In genomic region chr5:117348279-117348678, GRCm38 (mm10) we compare ENCODE assay signal across 8 mouse cellular contexts. TPM values are rescaled to one million over a fixed set of nuclear protein-coding genes. Genes with fewer than 3 reads are reported as not detected.
DNase-seq lines count a peak whose midpoint lies in the region; ATAC-seq and TF ChIP-seq lines count a peak whose summit lies in the region.

No protein-coding gene starts in this region.

- DNase-seq in Patski (ENCODE audit: low read depth, low spot score) (no peak), MN1 (ENCODE audit: low spot score) (no peak)
- DNase-seq in brain, embryonic 14.5 days (ENCODE audit: low read depth): peak; percentile 75
- peak; percentile 85 for DNase-seq in hindbrain, embryonic 11.5 days (ENCODE audit: low spot score)
- DNase-seq in layer of hippocampus, postnatal 10 days (ENCODE audit: low spot score in 2 of 2): peak; percentile 76 to 79
- DNase-seq in lung, postnatal 4 days: peak; percentile 79 to 85

- ATAC-seq in Patski: peak; percentile 36
- ATAC-seq in forebrain, embryonic 12.5 days (ENCODE audit: low FRiP score): peak; percentile 67
- peak; percentile 57; the same call in 1 of the 2 replicates for ATAC-seq in hindbrain, embryonic 11.5 days (ENCODE audit: low FRiP score)
- peak; percentile 59 for ATAC-seq in stomach, embryonic 16.5 days (ENCODE audit: insufficient read depth, low FRiP score)

- TF ChIP-seq CTCF in Patski (IDR thresholded peaks at IDR 0.05): no peak
- TF ChIP-seq CTCF in brain, embryonic 14.5 days (IDR thresholded peaks at IDR 0.05; ENCODE audit: borderline replicate concordance, extremely low read depth, insufficient read depth, insufficient read length): no peak

- no peak overlapping the region for H3K4me3 ChIP-seq in forebrain, embryonic 12.5 days (replicated peaks)
- no peak overlapping the region for H3K4me3 ChIP-seq in hindbrain, embryonic 11.5 days (ENCODE audit: low read depth, low read length)
- H3K4me3 ChIP-seq in stomach, embryonic 16.5 days (replicated peaks; ENCODE audit: low read length): no peak overlapping the region

- POLR2A ChIA-PET in Patski (lab: Charles Lee): no interaction called here

- no peaks in the 10 kb centered on the region for H3K27me3 ChIP-seq in Patski
- no peaks in the 10 kb centered on the region for H3K27me3 ChIP-seq in forebrain, embryonic 12.5 days
- H3K27me3 ChIP-seq in hindbrain, embryonic 11.5 days (ENCODE audit: control insufficient read depth, insufficient read depth, low read length): no peaks in the 10 kb centered on the region
- H3K27me3 ChIP-seq in stomach, embryonic 16.5 days (ENCODE audit: control insufficient read depth, insufficient read depth, low read length): no peaks in the 10 kb centered on the region

- in situ Hi-C loops in Patski (cut with MboI; ENCODE audit: low pct_unique_long_range_greater_than_20kb): no loop called here

- H3K36me3 ChIP-seq in forebrain, embryonic 12.5 days (replicated peaks): no peaks in the 10 kb centered on the region
- H3K36me3 ChIP-seq in hindbrain, embryonic 11.5 days (ENCODE audit: control insufficient read depth, insufficient read depth, low read length): no peaks in the 10 kb centered on the region
- peaks cover 14% of the 10 kb centered on the region; the same call in 1 of the 2 replicates for H3K36me3 ChIP-seq in stomach, embryonic 16.5 days (ENCODE audit: control insufficient read depth, insufficient read depth, low read length)

- H3K4me2 ChIP-seq in forebrain, embryonic 12.5 days: peak overlapping the region; percentile 21
- no peak overlapping the region; the same call in 1 of the 2 replicates for H3K4me2 ChIP-seq in hindbrain, embryonic 11.5 days (replicated peaks; ENCODE audit: low read depth, low read length)
- H3K4me2 ChIP-seq in stomach, embryonic 16.5 days (ENCODE audit: low read depth, low read length): no peak overlapping the region

- no peaks in the 10 kb centered on the region for H3K9me3 ChIP-seq in forebrain, embryonic 12.5 days
- no peaks in the 10 kb centered on the region for H3K9me3 ChIP-seq in hindbrain, embryonic 11.5 days (ENCODE audit: control insufficient read depth, low read length)
- H3K9me3 ChIP-seq in stomach, embryonic 16.5 days (replicated peaks; ENCODE audit: control insufficient read depth, low read length): no peaks in the 10 kb centered on the region

- no peak overlapping the region for H3K9ac ChIP-seq in forebrain, embryonic 12.5 days
- H3K9ac ChIP-seq in hindbrain, embryonic 11.5 days (ENCODE audit: low read depth, low read length): no peak overlapping the region
- H3K9ac ChIP-seq in stomach, embryonic 16.5 days (ENCODE audit: low read length): no peak overlapping the region

- CTCF ChIA-PET in Patski (lab: Charles Lee): interaction anchor here (0.8 to 1.4 kb wide), 2 partner anchors 11 to 41 kb away, joined by 3 read pairs; no protein-coding TSS in a partner anchor

- 23% methylated on average over 19 of the region's 19 CpGs for WGBS in forebrain, embryonic 12.5 days
- WGBS in hindbrain, embryonic 11.5 days: 25% methylated on average over 19 of the region's 19 CpGs
- 36% methylated on average over 19 of the region's 19 CpGs for WGBS in stomach, embryonic 16.5 days

- TF ChIP-seq POLR2A in brain, embryonic 14.5 days (IDR thresholded peaks at IDR 0.05; ENCODE audit: borderline replicate concordance, extremely low read depth, insufficient read depth, insufficient read length, poor library complexity, severe bottlenecking): no peak

- no peak overlapping the region for H3K27ac ChIP-seq in forebrain, embryonic 12.5 days
- H3K27ac ChIP-seq in hindbrain, embryonic 11.5 days (ENCODE audit: low read depth, low read length): no peak overlapping the region
- no peak overlapping the region for H3K27ac ChIP-seq in stomach, embryonic 16.5 days (ENCODE audit: low read length)

- peaks cover 4% of the 10 kb centered on the region; the same call in 1 of the 2 replicates for H3K4me1 ChIP-seq in forebrain, embryonic 12.5 days
- no peaks in the 10 kb centered on the region for H3K4me1 ChIP-seq in hindbrain, embryonic 11.5 days (replicated peaks; ENCODE audit: control insufficient read depth, insufficient read depth, low read length)
- no peaks in the 10 kb centered on the region for H3K4me1 ChIP-seq in stomach, embryonic 16.5 days (ENCODE audit: control insufficient read depth, insufficient read depth, low read length)

RNA-seq across cellular contexts. Expression of gene Wsb2, which starts 8.8 kb away (rescaled TPM):
- polyA plus RNA-seq in Patski (2021): 197 TPM
- polyA plus RNA-seq in brain, embryonic 14.5 days (2012; rRNA removed): 225 and 256 TPM in 2 replicates
- 94.4 and 95.5 TPM in 2 replicates for polyA plus RNA-seq in forebrain, embryonic 12.5 days (2016; fragmentation: Nextera tagmentation; extraction: Ambion mirVana)
- polyA plus RNA-seq in hindbrain, embryonic 11.5 days (2014; fragmentation: Nextera tagmentation; extraction: Ambion mirVana): 88.9 and 98.0 TPM in 2 replicates
- total RNA-seq in layer of hippocampus, postnatal 10 days (2021): 100 to 1,000 TPM; 437 to 454 TPM
- polyA plus RNA-seq in stomach, embryonic 16.5 days (2015; fragmentation: Nextera tagmentation; extraction: Ambion mirVana): 34.1 and 35.0 TPM in 2 replicates

RNA-seq across cellular contexts. Expression of gene Vsig10, which starts 29.4 kb away (rescaled TPM):
- 46.8 TPM for polyA plus RNA-seq in Patski (2021)
- 2.5 and 2.6 TPM in 2 replicates for polyA plus RNA-seq in brain, embryonic 14.5 days (2012; rRNA removed)
- 3.0 and 3.7 TPM in 2 replicates for polyA plus RNA-seq in forebrain, embryonic 12.5 days (2016; fragmentation: Nextera tagmentation; extraction: Ambion mirVana)
- 1.3 and 2.0 TPM in 2 replicates for polyA plus RNA-seq in hindbrain, embryonic 11.5 days (2014; fragmentation: Nextera tagmentation; extraction: Ambion mirVana)
- total RNA-seq in layer of hippocampus, postnatal 10 days (2021): 1 to 10 TPM; 2.4 to 4.2 TPM
- polyA plus RNA-seq in stomach, embryonic 16.5 days (2015; fragmentation: Nextera tagmentation; extraction: Ambion mirVana): 20.7 and 22.5 TPM in 2 replicates

RNA-seq across cellular contexts. Expression of gene Rfc5, which starts 40.6 kb away (rescaled TPM):
- polyA plus RNA-seq in Patski (2021): 45.0 TPM
- 20.6 and 42.0 TPM in 2 replicates for polyA plus RNA-seq in brain, embryonic 14.5 days (2012; rRNA removed)
- polyA plus RNA-seq in forebrain, embryonic 12.5 days (2016; fragmentation: Nextera tagmentation; extraction: Ambion mirVana): 82.0 and 86.0 TPM in 2 replicates
- 72.1 and 82.9 TPM in 2 replicates for polyA plus RNA-seq in hindbrain, embryonic 11.5 days (2014; fragmentation: Nextera tagmentation; extraction: Ambion mirVana)
- 10 to 100 TPM; 17.7 to 25.1 TPM for total RNA-seq in layer of hippocampus, postnatal 10 days (2021)
- polyA plus RNA-seq in stomach, embryonic 16.5 days (2015; fragmentation: Nextera tagmentation; extraction: Ambion mirVana): 75.9 and 88.6 TPM in 2 replicates

Comparison
In these comparisons a context has a peak if more than half of its experiments do, and no peak if none do; other contexts are left out.
1. DNase-seq: peak in brain, embryonic 14.5 days (single experiment), hindbrain, embryonic 11.5 days (single experiment), layer of hippocampus, postnatal 10 days (2 of 2) and lung, postnatal 4 days (2 of 2); none in Patski (single experiment) and MN1 (single experiment).
2. Peak in every context shown above with its lines, with median percentiles within 50 percentile points of each other: ATAC-seq.